Mouse (Mus musculus) kidney, adult 8-10 months (tissue): ENCODE measurements at regions not wholly inside any gene's neighbourhood (a gene's known extent, or its start where the extent isn't known, plus 50 kb on each side); places are given as distances from the start of the nearest gene placed in this dataset.
A peak's percentile ranks its signal among the peaks of the same experiment; 100 is the strongest.
"Not testable (repeated sequence)": the region's sequence is repeated elsewhere in the genome, so short reads cannot be mapped to it uniquely, and the experiment has no call there.

Experiments
- DNase-seq, 2 experiments: peaks; one replicate each; pipeline ENCODE4 v3.0.0; 2022

DNA sequence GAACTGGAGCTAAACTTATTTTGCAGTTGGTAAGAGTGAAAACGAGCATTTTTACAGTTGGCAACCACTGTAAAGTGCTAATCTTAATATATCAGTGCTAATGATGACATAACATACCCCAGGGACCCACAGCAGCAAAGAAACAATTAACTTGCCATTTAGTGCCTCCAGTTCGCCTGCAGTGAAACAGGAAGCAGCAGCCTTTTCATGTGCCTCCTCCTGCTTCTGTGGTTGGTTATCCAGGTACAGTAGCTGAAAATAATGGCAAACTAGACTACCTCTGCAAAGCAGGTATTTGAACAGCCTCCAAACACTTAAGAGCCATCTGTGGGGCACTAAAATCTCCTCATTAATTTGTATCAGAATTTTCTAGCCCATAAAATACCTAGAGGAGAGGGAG is 584.8 kb upstream of the Pfkp start:
- no peak for DNase-seq

GRCm38 (mm10) chr13:7206626-7207211 is 558.1 kb upstream of the Pfkp start:
- no peak for DNase-seq

GRCm38 (mm10) chr13:7195990-7196389 is 547.4 kb upstream of the Pfkp start:
- no peak for DNase-seq

GRCm38 (mm10) chr13:7182216-7182751 is 533.7 kb upstream of the Pfkp start:
- no peak for DNase-seq

DNA sequence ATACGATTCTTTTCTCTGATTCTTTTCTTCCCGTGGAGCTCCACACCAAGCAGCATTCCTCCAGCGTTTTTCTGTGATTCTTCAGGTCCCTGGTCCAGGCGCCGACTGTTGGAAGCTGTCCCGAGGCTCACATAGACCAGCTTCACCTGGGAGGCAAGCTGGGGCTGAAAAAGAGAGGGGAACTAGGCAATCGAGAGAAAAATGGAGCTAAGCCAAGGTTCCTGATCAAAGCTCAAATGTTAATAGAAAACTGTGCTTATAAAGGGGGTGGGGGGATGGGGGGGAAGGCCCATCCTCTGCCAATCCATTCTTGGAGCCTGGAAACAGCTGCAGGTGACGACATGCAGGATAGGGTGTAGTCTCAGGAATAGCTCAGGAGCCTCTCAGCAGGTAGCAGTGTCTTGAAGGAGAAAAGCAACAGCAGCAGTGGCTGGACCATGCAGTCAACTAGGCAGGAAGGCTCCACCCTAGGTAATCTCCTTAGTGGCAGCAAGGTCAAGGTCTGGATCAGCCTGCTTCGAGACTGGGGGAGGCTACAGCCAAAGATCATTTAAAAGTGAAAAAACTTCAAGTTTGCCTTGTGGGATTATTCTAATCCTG is 527.1 kb upstream of the Pfkp start:
- DNase-seq, result peak; percentile 9 to 11

GRCm38 (mm10) chr13:7170035-7170434 is 521.5 kb upstream of the Pfkp start:
- not testable (repeated sequence) for DNase-seq

DNA sequence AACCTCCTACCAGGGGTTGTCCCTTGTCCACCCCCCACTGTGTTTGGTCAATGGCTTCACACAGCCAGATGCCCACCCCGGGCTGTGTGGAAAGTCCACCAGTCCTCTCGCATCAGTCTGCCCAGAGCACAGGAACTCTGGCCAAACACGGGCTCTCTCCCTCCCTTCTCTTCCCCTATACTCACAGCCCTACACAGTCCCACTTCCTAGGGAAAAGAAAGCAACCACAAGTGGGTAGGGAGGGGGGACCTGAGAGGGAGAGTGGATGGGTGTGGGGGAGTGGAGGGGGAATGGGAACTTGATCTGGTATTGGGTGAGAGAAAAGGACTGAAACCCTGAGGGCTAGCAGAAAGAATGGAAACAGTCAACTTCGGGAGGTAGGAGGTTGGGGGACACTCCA is 497.8 kb upstream of the Pfkp start:
- no peak for DNase-seq

GRCm38 (mm10) chr13:7110572-7110971 is 462.0 kb upstream of the Pfkp start:
- no peak for DNase-seq

DNA sequence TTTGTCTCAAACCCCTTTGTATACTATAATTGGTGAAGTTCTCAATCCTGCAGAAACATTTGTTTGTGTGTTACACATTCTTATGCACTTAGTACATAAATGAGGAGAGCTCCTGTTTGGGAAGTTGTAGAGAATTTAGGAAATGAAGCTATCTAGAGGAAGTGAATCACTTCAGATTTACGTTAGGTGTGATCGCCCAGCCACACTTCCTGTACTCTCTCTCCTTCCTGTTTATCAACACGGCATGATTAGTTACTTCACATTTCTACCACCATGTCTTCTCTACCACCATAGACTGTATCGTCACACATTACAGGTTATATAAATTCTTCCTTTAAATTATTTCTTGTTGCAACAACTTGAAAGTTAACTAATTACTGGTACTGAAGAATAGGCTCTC is 454.7 kb upstream of the Pfkp start:
- no peak for DNase-seq

DNA sequence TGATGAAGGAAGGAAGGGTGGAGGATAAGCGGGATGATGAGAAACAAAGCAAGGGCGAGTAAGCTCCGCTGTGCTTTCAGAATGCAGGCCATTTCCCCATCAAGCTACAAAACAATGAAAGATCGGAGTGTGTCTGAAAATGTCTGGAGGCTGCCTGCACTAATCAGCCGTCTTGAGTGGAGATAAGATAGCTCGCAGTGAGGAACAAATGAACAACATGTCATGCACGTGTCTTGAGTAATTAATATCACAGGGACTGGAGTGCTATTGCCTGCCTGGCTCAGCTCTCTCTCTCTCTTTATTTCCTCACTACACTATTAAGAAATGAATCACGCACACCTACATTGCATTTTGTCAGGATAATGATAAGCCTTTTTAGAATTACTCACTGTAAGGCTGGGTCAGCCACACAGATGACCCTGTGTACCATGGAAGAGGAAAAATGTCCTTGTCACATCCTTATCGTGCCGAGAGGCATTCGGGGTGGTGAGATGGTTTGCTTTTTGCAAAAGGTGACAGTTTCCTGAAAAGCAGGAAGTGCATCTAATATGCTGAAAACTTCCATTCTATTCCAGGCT is 444.6 kb upstream of the Pfkp start:
- DNase-seq, result no peak

DNA sequence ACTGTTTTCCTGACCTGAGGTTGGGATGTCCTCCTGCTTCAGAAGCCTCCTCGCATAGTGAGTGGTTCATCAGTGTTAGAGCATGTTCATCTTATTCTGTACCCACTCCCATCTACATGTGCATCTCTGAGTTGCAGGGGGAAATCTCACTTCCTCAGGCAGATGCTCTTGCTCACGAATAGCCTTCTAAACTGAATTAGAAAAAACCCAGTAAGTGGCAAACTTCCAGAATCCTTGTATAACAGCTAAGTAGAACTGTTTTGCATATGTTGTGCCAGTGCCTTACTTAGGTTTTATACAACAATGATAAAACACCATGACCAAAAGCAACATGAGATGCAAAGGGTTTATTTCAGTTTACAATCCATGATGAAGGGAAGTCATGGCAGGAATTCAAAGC is 442.3 kb upstream of the Pfkp start:
- DNase-seq, result no peak

GRCm38 (mm10) chr13:7066211-7066610 is 417.6 kb upstream of the Pfkp start:
- no peak for DNase-seq

- DNase-seq, result no peak
These were observed 415.1 kb upstream of the Pfkp start for GRCm38 (mm10) chr13:7063717-7064116.

DNA sequence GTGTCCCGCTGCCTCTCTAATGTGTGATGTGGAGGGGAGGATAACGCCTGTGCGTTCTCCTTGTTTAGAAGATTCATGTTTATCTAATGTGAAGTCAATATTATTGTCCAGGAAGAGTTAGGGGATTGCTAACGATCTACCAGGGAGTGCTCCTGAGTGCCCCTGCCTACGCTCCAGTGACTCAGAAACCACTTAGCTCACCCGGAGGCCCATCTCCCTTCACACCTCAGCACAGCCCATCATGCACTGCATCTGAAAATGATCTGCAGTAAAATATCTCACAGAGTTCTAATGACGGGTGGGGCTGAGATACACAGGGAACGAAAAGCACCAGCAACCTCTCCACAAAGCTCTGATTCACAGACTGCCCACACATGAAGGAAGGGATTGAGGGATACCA is 409.0 kb upstream of the Pfkp start:
- no peak for DNase-seq
